Mouse (Mus musculus): ENCODE results near the gene Ccdc78. TPM values are rescaled to one million over a fixed set of nuclear protein-coding genes. Genes with fewer than 3 reads are reported as not detected.
"Not testable (repeated sequence)": the region's sequence is repeated elsewhere in the genome, so short reads cannot be mapped to it uniquely, and the experiment has no call there.

The Ccdc78 gene
- polyA plus RNA-seq, 1 experiment from 2014 or later = 0.33 TPM

DNA sequence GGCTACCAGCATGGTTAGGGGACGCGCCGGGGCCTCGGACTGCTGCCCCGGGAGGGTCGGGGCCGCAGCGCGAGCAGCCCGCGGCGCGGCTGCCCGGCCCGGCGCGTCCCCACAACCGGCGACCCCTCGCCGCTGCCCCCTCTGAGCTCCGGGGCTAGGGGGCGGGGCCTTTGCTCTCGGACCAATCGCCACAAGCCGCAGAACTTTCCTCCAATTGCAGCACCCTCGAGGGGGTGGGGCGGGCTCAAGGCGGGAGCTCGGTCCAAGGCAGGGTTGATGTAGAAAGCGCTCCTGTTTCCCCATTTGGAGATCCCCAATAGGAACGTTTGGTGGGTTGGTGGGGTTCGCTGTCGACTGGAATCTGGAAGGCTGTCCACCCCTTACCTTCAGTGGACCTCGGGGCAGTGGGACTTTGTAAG, 10.6 kb downstream of the Ccdc78 start, which contains the start of gene Metrn:
Gene Metrn, minus strand, starts transcription at position 186 of the 419 bp plus-strand sequence.
- Histone ChIP-seq H3K4me1 (replicated peaks; ENCODE audit: control insufficient read depth, insufficient read depth, low read length) (peaks cover 23% of the 10 kb centered on the region), H3K36me3 (ENCODE audit: control insufficient read depth, insufficient read depth, low read length) (no peaks in the 10 kb centered on the region), H3K4me2 (peak within 1 kb of the TSS; percentile 98), H3K9ac (ENCODE audit: low read depth, low read length) (peak within 1 kb of the TSS; percentile 71), H3K4me3 (ENCODE audit: low read depth, low read length) (peak within 1 kb of the TSS; percentile 73), H3K27ac (ENCODE audit: low read depth, low read length) (no peak within 1 kb of the TSS), H3K9me3 (ENCODE audit: control insufficient read depth, low read length) (no peaks in the 10 kb centered on the region), H3K27me3 (replicated peaks; ENCODE audit: control insufficient read depth, insufficient read depth, low read length) (no peaks in the 10 kb centered on the region; the same call in 1 of the 2 replicates)
- DNase-seq (ENCODE audit: low spot score) = peak; percentile 91
- under 1% methylated on average over 35 of the region's 35 CpGs for WGBS
- peak; percentile 82 for ATAC-seq (replicated peaks; ENCODE audit: low FRiP score)

DNA sequence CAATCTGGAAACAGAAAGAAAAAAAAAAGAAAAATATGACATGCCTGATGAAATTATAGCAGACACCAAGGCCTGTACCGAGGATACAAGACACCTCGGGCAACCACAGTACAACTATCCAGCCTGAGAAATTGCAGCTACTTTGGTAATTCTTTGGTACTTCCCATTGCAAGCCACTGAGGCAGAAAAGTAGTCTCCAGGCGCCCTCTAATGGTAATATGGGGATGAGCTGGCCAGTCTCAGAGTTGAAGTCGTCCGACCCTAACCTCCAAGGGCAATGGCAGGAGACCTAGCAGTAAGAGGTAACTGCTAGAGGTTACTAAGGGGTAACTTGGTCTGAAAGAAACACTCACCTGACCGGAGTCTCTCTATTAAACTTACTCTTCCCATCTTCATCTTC, 14.6 kb downstream of the Ccdc78 start:
- peaks cover 8% of the 10 kb centered on the region; the same call in 1 of the 2 replicates for H3K4me1 ChIP-seq (replicated peaks; ENCODE audit: control insufficient read depth, insufficient read depth, low read length)
- 5% methylated on average over 6 of the region's 6 CpGs for WGBS
- ATAC-seq (replicated peaks; ENCODE audit: low FRiP score) (peak; percentile 38), DNase-seq (ENCODE audit: low spot score) (no peak)
- no peak overlapping the region for H3K4me2 ChIP-seq
- H3K27me3 ChIP-seq (replicated peaks; ENCODE audit: control insufficient read depth, insufficient read depth, low read length) = peaks cover 7% of the 10 kb centered on the region
- no peaks in the 10 kb centered on the region for H3K9me3 ChIP-seq (ENCODE audit: control insufficient read depth, low read length)
- H3K9ac ChIP-seq (ENCODE audit: low read depth, low read length) = no peak overlapping the region
- no peak overlapping the region for H3K27ac ChIP-seq (ENCODE audit: low read depth, low read length)
- H3K36me3 ChIP-seq (ENCODE audit: control insufficient read depth, insufficient read depth, low read length) = no peaks in the 10 kb centered on the region
- no peak overlapping the region for H3K4me3 ChIP-seq (ENCODE audit: low read depth, low read length)

DNA sequence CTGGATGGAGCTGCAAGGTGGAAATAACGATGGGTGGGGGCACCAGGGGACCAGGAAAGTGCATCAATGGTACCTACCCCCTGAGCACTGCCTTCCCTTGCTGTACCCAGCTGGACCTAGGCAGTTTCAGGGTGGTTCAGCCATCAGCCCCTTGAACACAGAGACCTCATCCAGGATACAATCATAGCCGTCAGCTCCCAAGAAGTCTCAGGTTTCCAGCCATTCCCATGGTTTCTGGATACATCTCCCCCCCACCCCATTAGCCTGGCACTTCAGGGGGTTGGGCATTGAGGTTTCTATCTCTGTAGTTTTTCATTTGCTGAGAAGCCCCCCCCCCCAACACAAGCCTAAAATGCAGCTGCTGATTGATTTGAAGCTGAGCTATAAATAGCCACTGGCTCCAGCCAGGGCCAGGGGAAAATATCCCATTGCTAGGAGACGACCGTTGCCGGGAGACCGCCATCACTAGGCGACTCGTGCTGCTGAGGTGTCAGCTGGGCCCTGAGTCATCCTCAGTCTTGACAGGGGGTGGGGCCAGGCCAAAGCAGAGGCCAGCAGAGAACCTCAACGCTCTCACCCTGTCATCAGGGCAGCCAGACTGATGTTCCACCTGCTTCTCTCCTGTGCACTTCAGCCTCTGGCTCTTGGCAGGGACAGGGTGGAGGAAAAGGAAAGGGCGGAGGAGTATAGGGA, 16.6 kb downstream of the Ccdc78 start:
- peaks cover 12% of the 10 kb centered on the region for H3K27me3 ChIP-seq (replicated peaks; ENCODE audit: control insufficient read depth, insufficient read depth, low read length)
- DNase-seq (ENCODE audit: low spot score) = no peak
- no peak overlapping the region for H3K9ac ChIP-seq (ENCODE audit: low read depth, low read length)
- H3K36me3 ChIP-seq (ENCODE audit: control insufficient read depth, insufficient read depth, low read length) = no peaks in the 10 kb centered on the region
- no peak overlapping the region for H3K4me3 ChIP-seq (ENCODE audit: low read depth, low read length)
- H3K4me1 ChIP-seq (replicated peaks; ENCODE audit: control insufficient read depth, insufficient read depth, low read length) = no peaks in the 10 kb centered on the region
- 11% methylated on average over 10 of the region's 10 CpGs for WGBS
- H3K4me2 ChIP-seq = no peak overlapping the region
- ATAC-seq (replicated peaks; ENCODE audit: low FRiP score) = no peak
- no peaks in the 10 kb centered on the region for H3K9me3 ChIP-seq (ENCODE audit: control insufficient read depth, low read length)
- no peak overlapping the region for H3K27ac ChIP-seq (ENCODE audit: low read depth, low read length)

DNA sequence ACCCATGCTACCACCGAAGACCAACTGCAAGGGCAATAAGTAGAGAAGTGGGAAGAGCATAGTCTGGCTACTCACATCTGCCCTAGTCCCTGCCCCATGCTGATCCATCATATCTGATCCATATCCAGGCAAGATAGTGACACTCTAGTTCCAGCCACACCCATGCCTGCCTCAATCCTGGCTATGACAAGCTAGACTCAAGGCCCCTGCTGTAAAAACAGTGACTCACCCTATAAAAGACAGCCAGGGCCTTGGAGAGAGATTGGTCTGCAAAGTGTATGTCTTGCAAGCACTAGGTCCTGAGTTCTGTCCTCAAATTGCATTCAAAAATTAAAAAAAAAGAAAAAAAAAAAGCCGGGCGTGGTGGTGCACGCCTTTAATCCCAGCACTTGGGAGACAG, 20.1 kb downstream of the Ccdc78 start:
- no peaks in the 10 kb centered on the region for H3K36me3 ChIP-seq (ENCODE audit: control insufficient read depth, insufficient read depth, low read length)
- H3K9ac ChIP-seq (ENCODE audit: low read depth, low read length) = no peak overlapping the region
- no peak overlapping the region for H3K4me2 ChIP-seq
- no peaks in the 10 kb centered on the region for H3K9me3 ChIP-seq (ENCODE audit: control insufficient read depth, low read length)
- H3K4me1 ChIP-seq (replicated peaks; ENCODE audit: control insufficient read depth, insufficient read depth, low read length) = peaks cover 4% of the 10 kb centered on the region; the same call in 1 of the 2 replicates
- ATAC-seq (replicated peaks; ENCODE audit: low FRiP score) = no peak
- no peak overlapping the region for H3K4me3 ChIP-seq (ENCODE audit: low read depth, low read length)
- H3K27ac ChIP-seq (ENCODE audit: low read depth, low read length) = no peak overlapping the region
- DNase-seq (ENCODE audit: low spot score) = no peak
- H3K27me3 ChIP-seq (replicated peaks; ENCODE audit: control insufficient read depth, insufficient read depth, low read length) = peaks cover 47% of the 10 kb centered on the region
- WGBS = 73% methylated on average over 4 of the region's 4 CpGs

DNA sequence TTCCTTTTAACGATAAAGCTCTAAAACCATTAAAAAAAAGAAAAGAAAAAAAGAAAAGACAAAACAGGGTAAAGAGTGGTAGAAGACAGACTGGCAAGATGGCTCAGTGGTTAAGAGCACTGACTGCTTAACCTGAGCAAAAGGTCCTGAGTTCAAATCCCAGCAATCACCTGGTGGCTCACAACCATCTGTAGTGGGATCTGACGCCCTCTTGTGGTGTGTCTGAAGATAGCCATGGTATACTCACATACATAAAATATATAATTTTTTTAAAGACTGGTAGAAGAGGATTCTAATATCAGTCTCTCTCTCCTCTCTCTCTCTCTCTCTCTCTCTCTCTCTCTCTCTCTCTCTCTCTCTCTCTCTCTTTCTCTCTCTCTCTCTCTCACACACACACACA, 21.1 kb downstream of the Ccdc78 start:
- not testable (repeated sequence) for ATAC-seq (replicated peaks; ENCODE audit: low FRiP score); DNase-seq (ENCODE audit: low spot score); H3K36me3 ChIP-seq (ENCODE audit: control insufficient read depth, insufficient read depth, low read length); H3K9ac ChIP-seq (ENCODE audit: low read depth, low read length); H3K9me3 ChIP-seq (ENCODE audit: control insufficient read depth, low read length); H3K4me2 ChIP-seq; H3K27ac ChIP-seq (ENCODE audit: low read depth, low read length); H3K4me1 ChIP-seq (replicated peaks; ENCODE audit: control insufficient read depth, insufficient read depth, low read length); H3K4me3 ChIP-seq (ENCODE audit: low read depth, low read length)
- 35% methylated on average over 2 of the region's 2 CpGs for WGBS
- peaks cover 56% of the 10 kb centered on the region for H3K27me3 ChIP-seq (replicated peaks; ENCODE audit: control insufficient read depth, insufficient read depth, low read length)

DNA sequence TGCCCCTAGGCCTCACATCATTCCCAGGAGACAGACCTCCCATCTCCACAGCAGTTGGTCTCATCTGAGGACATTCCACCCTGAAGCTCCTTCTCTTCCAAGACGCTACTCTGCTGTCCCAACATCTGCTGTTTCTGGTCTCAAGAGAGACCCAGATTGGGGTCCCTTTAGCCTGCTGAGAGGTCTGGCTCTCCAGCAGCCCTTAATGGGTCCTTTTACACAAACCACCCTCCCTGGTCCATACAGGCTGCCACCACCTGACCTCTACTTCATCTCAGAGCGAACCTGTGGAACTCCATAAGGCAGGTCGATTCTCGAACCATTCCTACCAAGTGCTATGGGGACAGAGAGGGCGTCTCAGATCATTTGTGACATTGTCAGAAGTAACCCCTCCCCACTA, 21.6 kb downstream of the Ccdc78 start:
- H3K9me3 ChIP-seq (ENCODE audit: control insufficient read depth, low read length) = no peaks in the 10 kb centered on the region
- ATAC-seq (replicated peaks; ENCODE audit: low FRiP score) (no peak), DNase-seq (ENCODE audit: low spot score) (no peak)
- peaks cover 4% of the 10 kb centered on the region; the same call in 1 of the 2 replicates for H3K4me1 ChIP-seq (replicated peaks; ENCODE audit: control insufficient read depth, insufficient read depth, low read length)
- 43% methylated on average over 5 of the region's 5 CpGs for WGBS
- no peak overlapping the region for H3K27ac ChIP-seq (ENCODE audit: low read depth, low read length)
- H3K9ac ChIP-seq (ENCODE audit: low read depth, low read length) = no peak overlapping the region
- H3K4me2 ChIP-seq = peak overlapping the region; percentile 90
- H3K4me3 ChIP-seq (ENCODE audit: low read depth, low read length) = 0 out of 2 replicates have a peak overlapping the region, but pooled peaks have one; percentile 59
- peaks cover 61% of the 10 kb centered on the region for H3K27me3 ChIP-seq (replicated peaks; ENCODE audit: control insufficient read depth, insufficient read depth, low read length)
- no peaks in the 10 kb centered on the region for H3K36me3 ChIP-seq (ENCODE audit: control insufficient read depth, insufficient read depth, low read length)

DNA sequence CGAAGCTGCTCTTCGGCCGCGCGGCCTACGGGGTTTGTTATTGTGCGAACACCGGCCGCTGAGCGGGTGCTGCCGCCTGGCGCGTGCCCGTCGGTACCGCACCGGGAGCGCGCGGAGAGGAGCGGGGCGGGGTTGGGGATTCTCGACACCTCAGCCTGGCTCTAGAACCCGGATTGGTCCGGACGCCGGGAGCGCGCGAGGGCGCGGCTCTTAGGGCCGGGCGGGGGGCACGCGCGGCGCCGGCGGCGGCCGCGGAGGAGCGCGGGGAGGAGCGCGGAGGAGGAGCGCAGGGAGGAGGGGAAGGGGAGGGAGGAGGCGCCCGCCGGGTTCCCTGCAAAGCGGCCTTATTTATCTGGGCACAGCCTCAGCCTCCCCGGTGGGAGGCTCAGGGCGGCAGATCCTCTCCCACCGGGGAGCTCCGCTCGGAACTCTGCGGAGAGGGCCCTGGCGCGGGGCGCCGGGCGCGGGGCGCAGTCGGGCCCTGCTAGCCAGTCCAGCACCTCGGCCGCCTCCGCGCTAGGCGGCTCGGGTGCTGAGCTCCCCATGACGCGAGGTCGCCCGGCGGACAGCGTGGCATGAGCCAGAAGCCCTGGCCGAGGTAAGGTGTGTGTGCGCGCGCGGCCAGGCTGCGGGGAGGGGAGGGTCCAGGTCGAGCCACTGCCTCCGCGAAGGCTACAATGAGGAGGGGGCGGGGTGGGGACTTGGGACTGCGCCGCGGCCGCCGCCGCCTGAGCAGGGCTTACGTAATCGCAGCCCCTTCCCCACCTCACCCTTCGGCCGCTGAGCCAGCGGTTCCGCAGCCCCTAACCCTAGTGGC, 22.6 kb downstream of the Ccdc78 start, which contains the start of gene Fbxl16:
Gene Fbxl16, plus strand, starts transcription at position 297 of the 817 bp plus-strand sequence.
- Histone ChIP-seq H3K27me3 (replicated peaks; ENCODE audit: control insufficient read depth, insufficient read depth, low read length) (peaks cover 66% of the 10 kb centered on the region), H3K9me3 (ENCODE audit: control insufficient read depth, low read length) (no peaks in the 10 kb centered on the region), H3K9ac (ENCODE audit: low read depth, low read length) (peak within 1 kb of the TSS; percentile 27), H3K36me3 (ENCODE audit: control insufficient read depth, insufficient read depth, low read length) (no peaks in the 10 kb centered on the region), H3K4me2 (peak within 1 kb of the TSS; percentile 90), H3K4me3 (ENCODE audit: low read depth, low read length) (peak within 1 kb of the TSS; percentile 59), H3K27ac (ENCODE audit: low read depth, low read length) (no peak within 1 kb of the TSS), H3K4me1 (replicated peaks; ENCODE audit: control insufficient read depth, insufficient read depth, low read length) (peaks cover 4% of the 10 kb centered on the region; the same call in 1 of the 2 replicates)
- ATAC-seq (replicated peaks; ENCODE audit: low FRiP score) = peak; percentile 54
- WGBS = under 1% methylated on average over 85 of the region's 100 CpGs
- peak; percentile 60 for DNase-seq (ENCODE audit: low spot score)

DNA sequence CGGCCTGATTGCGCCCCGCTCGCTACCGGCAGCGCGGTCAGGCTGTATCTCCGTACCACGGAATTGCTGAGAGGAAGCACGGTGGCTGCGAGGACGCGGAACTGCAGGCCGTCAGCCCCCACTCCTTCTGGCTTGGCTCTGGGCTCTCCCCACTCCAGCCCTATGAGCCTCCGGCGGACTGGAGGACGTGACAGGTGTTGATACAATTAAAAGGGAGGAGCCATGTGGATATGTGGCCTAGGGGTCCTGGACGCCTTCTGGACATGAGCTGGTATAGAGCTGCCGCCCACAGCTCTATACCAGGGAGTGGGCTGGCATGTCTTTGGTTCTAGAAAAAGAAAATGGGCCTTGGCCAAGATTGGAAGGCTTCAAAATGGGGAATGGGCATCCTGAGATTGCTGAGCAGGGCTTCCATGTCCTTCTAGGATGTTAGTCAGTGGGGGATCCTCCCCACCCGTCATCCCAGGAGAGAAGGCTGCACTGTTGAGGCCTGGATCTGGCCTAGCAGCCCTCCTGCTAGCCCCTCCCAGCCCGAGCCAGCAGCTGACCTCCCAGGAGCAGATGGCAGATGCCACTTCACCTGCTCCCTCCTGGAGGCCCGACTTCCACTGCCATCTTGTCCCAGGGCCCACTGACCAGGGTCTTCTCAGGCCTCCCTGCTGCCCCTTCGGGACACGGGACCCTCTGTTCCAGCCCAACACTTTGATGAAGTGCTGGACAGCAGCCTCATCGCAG, 23.4 kb downstream of the Ccdc78 start:
- H3K9me3 ChIP-seq (ENCODE audit: control insufficient read depth, low read length) = no peaks in the 10 kb centered on the region
- no peaks in the 10 kb centered on the region for H3K36me3 ChIP-seq (ENCODE audit: control insufficient read depth, insufficient read depth, low read length)
- H3K4me2 ChIP-seq = peak overlapping the region; percentile 90
- H3K27me3 ChIP-seq (replicated peaks; ENCODE audit: control insufficient read depth, insufficient read depth, low read length) = peaks cover 70% of the 10 kb centered on the region
- peak overlapping the region; percentile 59 for H3K4me3 ChIP-seq (ENCODE audit: low read depth, low read length)
- DNase-seq (ENCODE audit: low spot score) (no peak), ATAC-seq (replicated peaks; ENCODE audit: low FRiP score) (no peak)
- H3K9ac ChIP-seq (ENCODE audit: low read depth, low read length) = peak overlapping the region; percentile 22
- no peak overlapping the region for H3K27ac ChIP-seq (ENCODE audit: low read depth, low read length)
- peaks cover 4% of the 10 kb centered on the region; the same call in 1 of the 2 replicates for H3K4me1 ChIP-seq (replicated peaks; ENCODE audit: control insufficient read depth, insufficient read depth, low read length)
- 13% methylated on average over 25 of the region's 25 CpGs for WGBS
